Mouse (Mus musculus) limb, embryonic 14.5 days (tissue): ENCODE measurements around the gene Lcn12. TPM values are rescaled to one million over a fixed set of nuclear protein-coding genes. Genes with fewer than 3 reads are reported as not detected.

Source experiments
- ATAC-seq: fragments of 200-750 bp; cut with Nextera tagmentation; 2 replicates; pipeline ENCODE4 v1.8.0; 2017; ENCODE audit warnings: low read depth, moderate number of reproducible peaks, moderate TSS enrichment; ENCODE audit not compliant: low FRiP score
- DNase-seq: peaks from one replicate; pipeline ENCODE4 v3.0.0-alpha.2; 2015; ENCODE audit warnings: low spot score
- H3K27ac ChIP-seq: fragments of 300-500 bp; sonication (generic); replicated peaks from 2 replicates; pipeline ENCODE4 v1.5.1; 2014; ENCODE audit warnings: low read depth, mild to moderate bottlenecking, low read length, moderate library complexity, mixed read lengths
- H3K27me3 ChIP-seq: fragments of 300-500 bp; sonication (generic); 2 replicates; pipeline ENCODE4 v1.6.1; 2014; ENCODE audit warnings: low read length, mixed read lengths; ENCODE audit not compliant: control insufficient read depth, insufficient read depth
- H3K36me3 ChIP-seq: fragments of 300-500 bp; sonication (generic); 2 replicates; pipeline ENCODE4 v1.6.1; 2014; ENCODE audit warnings: mild to moderate bottlenecking, low read length, moderate library complexity, mixed read lengths; ENCODE audit not compliant: control insufficient read depth, insufficient read depth
- H3K4me1 ChIP-seq: fragments of 300-500 bp; sonication (generic); 2 replicates; pipeline ENCODE4 v1.6.1; 2014; ENCODE audit warnings: antibody characterized with exemption, low read length, mixed read lengths; ENCODE audit not compliant: control insufficient read depth, insufficient read depth
- H3K4me2 ChIP-seq: fragments of 300-500 bp; sonication (generic); replicated peaks from 2 replicates; pipeline ENCODE4 v1.6.1; 2014; ENCODE audit warnings: low read depth, mild to moderate bottlenecking, low read length, moderate library complexity; ENCODE audit not compliant: severe bottlenecking
- H3K4me3 ChIP-seq: fragments of 300-500 bp; sonication (generic); replicated peaks from 2 replicates; pipeline ENCODE4 v1.5.1; 2014; ENCODE audit warnings: low read length
- H3K9ac ChIP-seq: fragments of 300-500 bp; sonication (generic); 2 replicates; pipeline ENCODE4 v1.6.1; 2014; ENCODE audit warnings: mild to moderate bottlenecking, low read depth, low read length, moderate library complexity; ENCODE audit not compliant: severe bottlenecking
- H3K9me3 ChIP-seq: fragments of 300-500 bp; sonication (generic); 2 replicates; pipeline ENCODE4 v1.6.1; 2016; ENCODE audit warnings: low read length; ENCODE audit not compliant: control insufficient read depth
- POLR2A ChIP-seq: fragments of 200-500 bp; IDR thresholded peaks from 2 replicates; pipeline ENCODE4 v1.8.0; 2012; ENCODE audit warnings: inconsistent platforms, mild to moderate bottlenecking, moderate library complexity, borderline replicate concordance; ENCODE audit not compliant: insufficient read depth, insufficient read length; ENCODE audit errors: extremely low read depth
- WGBS: fragments of 180-500 bp; shearing (Covaris S2); extraction: QIAGEN DNeasy Blood & Tissue Kit; methylation state at CpG from one replicate; pipeline ENCODE4 v1.1.7; 2014; 5-methylcytosine and 5-hydroxymethylcytosine counted together
- polyA plus RNA-seq, 2 experiments: library from polyadenylated mRNA; depleted of rRNA in 1 of 2; stranded (reverse) in 1 of 2; unstranded in 1 of 2; fragments of >200 nt; fragmentation: Nextera tagmentation in 1 of 2; extraction: Ambion mirVana in 1 of 2; gene quantifications; 2 replicates each; pipeline versions ENCODE4 v1.2.1 to v1.2.3; 2012 to 2014

Lcn12 gene
- polyA plus RNA-seq, 2 experiments = not detected

DNA sequence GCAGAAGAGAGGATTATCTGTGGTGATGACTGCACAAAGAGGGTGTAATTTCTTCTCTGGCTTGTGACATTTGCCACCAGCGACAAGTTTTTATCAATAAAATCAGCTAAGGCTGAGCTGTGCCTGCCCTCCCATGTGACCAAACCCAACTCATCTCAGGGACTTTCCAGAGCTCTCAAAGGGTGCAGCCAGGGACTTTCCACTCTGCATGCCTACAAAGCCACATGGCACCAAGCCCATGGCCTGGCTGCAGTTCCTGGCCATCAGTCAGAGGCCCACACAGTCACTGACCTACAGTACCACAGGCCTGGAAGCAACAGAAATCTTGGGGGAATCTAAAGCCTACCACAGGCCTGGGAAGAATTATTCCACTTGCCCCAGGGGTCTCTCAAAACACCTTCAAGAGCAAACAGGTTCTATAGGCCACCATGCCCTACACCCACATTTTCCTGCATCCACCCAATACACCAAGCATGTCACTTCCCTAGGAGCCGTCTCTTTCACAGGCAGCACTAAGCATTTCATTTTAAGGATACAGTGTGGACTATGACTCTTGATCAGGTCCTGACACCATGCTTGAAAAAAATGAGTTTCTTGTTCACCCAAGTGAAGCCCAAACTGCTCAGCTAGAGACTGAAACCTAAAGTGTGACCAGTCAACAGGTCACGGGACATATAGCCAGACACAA, 40.6 kb upstream of the Lcn12 start:
- Histone ChIP-seq H3K4me1 (no peaks in the 10 kb centered on the region), H3K4me3 (no peak overlapping the region), H3K9me3 (no peaks in the 10 kb centered on the region), H3K4me2 (no peak overlapping the region), H3K9ac (no peak overlapping the region), H3K36me3 (peaks cover 79% of the 10 kb centered on the region), H3K27me3 (no peaks in the 10 kb centered on the region), H3K27ac (no peak overlapping the region)
- no peak for TF ChIP-seq POLR2A
- WGBS = 87% methylated on average over 3 of the region's 3 CpGs
- ATAC-seq (no peak), DNase-seq (no peak)

DNA sequence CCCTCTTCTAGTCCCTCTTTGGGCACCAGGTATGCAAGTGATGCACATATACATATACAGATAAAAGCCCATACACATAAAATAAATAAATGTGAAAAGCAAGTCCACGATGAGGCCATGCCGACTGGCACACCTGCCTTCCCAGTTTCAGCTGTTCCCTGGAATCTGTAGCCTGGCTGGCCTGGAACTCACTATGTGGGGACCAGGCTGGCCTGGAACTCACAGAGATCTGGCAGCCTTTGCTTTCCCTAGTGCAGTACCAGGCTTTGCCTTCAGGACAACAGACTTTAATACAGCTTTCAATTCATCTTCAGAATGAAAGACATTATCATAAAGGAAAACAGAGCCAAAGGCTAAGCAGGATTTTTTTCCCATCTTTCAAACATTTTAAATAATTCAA, 40.0 kb upstream of the Lcn12 start:
- no peak for ATAC-seq
- WGBS = 92% methylated on average over 2 of the region's 2 CpGs

DNA sequence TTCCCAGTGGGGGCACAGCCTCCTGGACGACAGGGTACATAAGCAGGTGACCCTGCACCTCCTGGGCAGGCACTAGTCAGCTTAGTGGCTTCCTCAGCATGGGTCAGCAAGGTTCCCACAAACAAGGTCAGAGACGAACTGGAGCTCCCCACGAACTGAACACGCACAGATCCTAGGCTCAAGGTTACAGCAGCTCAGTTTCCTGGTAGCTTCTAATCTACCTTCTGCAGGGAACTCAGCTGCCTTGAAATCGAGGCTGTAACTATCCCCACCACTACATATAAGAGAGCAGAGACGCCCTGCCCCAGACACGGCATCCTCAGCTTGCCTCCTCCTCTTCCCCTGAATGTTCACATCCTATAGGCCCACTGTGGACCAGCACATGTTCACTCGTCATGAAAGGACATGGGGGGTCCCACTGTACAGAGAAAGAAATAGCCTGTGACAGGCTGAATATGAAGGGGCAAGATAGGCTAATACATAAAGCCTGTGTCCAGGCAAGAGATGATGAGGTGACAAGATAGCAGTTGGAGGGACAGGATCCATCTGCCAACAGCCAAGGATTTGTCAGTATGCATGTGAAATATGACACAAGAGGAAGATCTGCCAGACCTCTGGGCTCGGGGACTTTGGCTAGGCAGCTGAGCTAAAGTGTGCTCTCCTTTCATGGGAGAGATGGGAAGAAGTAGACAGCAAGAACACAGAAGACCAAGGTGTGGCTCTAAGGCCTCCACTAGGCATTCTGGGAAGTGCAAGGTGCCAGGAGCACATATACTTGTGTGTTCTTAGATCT, 33.0 kb upstream of the Lcn12 start:
- ATAC-seq (no peak), DNase-seq (no peak)
- H3K36me3 ChIP-seq = peaks cover 94% of the 10 kb centered on the region
- H3K9me3 ChIP-seq = no peaks in the 10 kb centered on the region
- no peak overlapping the region for H3K4me2 ChIP-seq
- H3K27me3 ChIP-seq = no peaks in the 10 kb centered on the region
- no peak overlapping the region for H3K9ac ChIP-seq
- no peak for TF ChIP-seq POLR2A
- H3K4me1 ChIP-seq = no peaks in the 10 kb centered on the region
- H3K27ac ChIP-seq = no peak overlapping the region
- H3K4me3 ChIP-seq = no peak overlapping the region
- 84% methylated on average over 9 of the region's 9 CpGs for WGBS

More for the DNA sequence above, 40.0 kb upstream of the Lcn12 start:
- no peaks in the 10 kb centered on the region for H3K9me3 ChIP-seq
- no peak overlapping the region for H3K9ac ChIP-seq
- H3K4me1 ChIP-seq = no peaks in the 10 kb centered on the region
- no peak overlapping the region for H3K4me2 ChIP-seq
- no peak for TF ChIP-seq POLR2A
- DNase-seq = no peak
- H3K4me3 ChIP-seq = no peak overlapping the region
- no peak overlapping the region for H3K27ac ChIP-seq
- H3K27me3 ChIP-seq = no peaks in the 10 kb centered on the region
- H3K36me3 ChIP-seq = peaks cover 81% of the 10 kb centered on the region

- H3K9ac ChIP-seq = no peak overlapping the region
- H3K27me3 ChIP-seq = no peaks in the 10 kb centered on the region
- DNase-seq (no peak), ATAC-seq (no peak)
- H3K4me2 ChIP-seq = no peak overlapping the region
- H3K9me3 ChIP-seq = no peaks in the 10 kb centered on the region
- H3K27ac ChIP-seq = no peak overlapping the region
- no peak for TF ChIP-seq POLR2A
- peaks cover 15% of the 10 kb centered on the region for H3K36me3 ChIP-seq
- no peaks in the 10 kb centered on the region for H3K4me1 ChIP-seq
- 58% methylated on average over 3 of the region's 3 CpGs for WGBS
- no peak overlapping the region for H3K4me3 ChIP-seq
These were observed 16.2 kb upstream of the Lcn12 start for GRCm38 (mm10) chr2:25509912-25510311.

- no peaks in the 10 kb centered on the region for H3K9me3 ChIP-seq
- 26% methylated on average over 5 of the region's 5 CpGs for WGBS
These were observed 13.3 kb upstream of the Lcn12 start for GRCm38 (mm10) chr2:25506964-25507363.

More at GRCm38 (mm10) chr2:25506964-25507363, 13.3 kb upstream of the Lcn12 start:
- DNase-seq (no peak), ATAC-seq (no peak)
- peaks cover under 1% of the 10 kb centered on the region; the same call in 1 of the 2 replicates for H3K4me1 ChIP-seq
- no peaks in the 10 kb centered on the region for H3K27me3 ChIP-seq
- TF ChIP-seq POLR2A = no peak
- H3K9ac ChIP-seq = no peak overlapping the region
- no peak overlapping the region for H3K27ac ChIP-seq
- peaks cover 39% of the 10 kb centered on the region for H3K36me3 ChIP-seq
- no peak overlapping the region for H3K4me3 ChIP-seq
- no peak overlapping the region for H3K4me2 ChIP-seq
